Mouse (Mus musculus): ENCODE measurements at regions not wholly inside any gene's neighbourhood (a gene's known extent, or its start where the extent isn't known, plus 50 kb on each side); places are given as distances from the start of the nearest gene placed in this dataset.

GRCm38 (mm10) chr14:105841888-105842287 is 54.7 kb downstream of the Spry2 start:
- no peak for ATAC-seq (ENCODE audit: extremely low read depth, insufficient number of reproducible peaks, low FRiP score, poor library complexity, severe bottlenecking)

GRCm38 (mm10) chr14:105837533-105837932 is 59.1 kb downstream of the Spry2 start:
- ATAC-seq (ENCODE audit: extremely low read depth, insufficient number of reproducible peaks, low FRiP score, poor library complexity, severe bottlenecking): no peak

- ATAC-seq (ENCODE audit: extremely low read depth, insufficient number of reproducible peaks, low FRiP score, poor library complexity, severe bottlenecking): no peak
These were observed 65.9 kb downstream of the Spry2 start for GRCm38 (mm10) chr14:105830701-105831100.

DNA sequence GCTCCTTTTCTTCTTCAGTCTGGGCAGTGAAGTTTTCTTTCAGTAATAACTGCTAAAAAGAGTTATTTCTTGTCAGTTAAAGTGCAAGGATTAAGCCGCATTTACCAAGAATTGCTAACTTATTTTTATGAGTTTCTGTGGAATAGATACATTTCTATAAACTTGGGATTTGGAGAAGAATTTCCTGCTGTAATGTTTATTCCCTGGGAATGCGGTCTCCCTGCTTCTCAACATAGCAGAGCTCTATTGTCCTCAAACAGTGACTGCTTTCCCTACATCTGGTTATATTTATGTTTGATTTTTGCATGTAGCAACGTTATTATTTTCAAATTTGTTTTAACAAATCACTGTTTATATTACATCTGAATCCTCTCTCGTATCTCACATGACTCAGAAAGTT is 66.3 kb downstream of the Spry2 start:
- ATAC-seq (ENCODE audit: extremely low read depth, insufficient number of reproducible peaks, low FRiP score, poor library complexity, severe bottlenecking): no peak

GRCm38 (mm10) chr14:105823129-105823528 is 73.5 kb downstream of the Spry2 start:
- ATAC-seq (ENCODE audit: extremely low read depth, insufficient number of reproducible peaks, low FRiP score, poor library complexity, severe bottlenecking): no peak

- ATAC-seq (ENCODE audit: extremely low read depth, insufficient number of reproducible peaks, low FRiP score, poor library complexity, severe bottlenecking): no peak
These were observed 74.0 kb downstream of the Spry2 start for GRCm38 (mm10) chr14:105822653-105823052.

DNA sequence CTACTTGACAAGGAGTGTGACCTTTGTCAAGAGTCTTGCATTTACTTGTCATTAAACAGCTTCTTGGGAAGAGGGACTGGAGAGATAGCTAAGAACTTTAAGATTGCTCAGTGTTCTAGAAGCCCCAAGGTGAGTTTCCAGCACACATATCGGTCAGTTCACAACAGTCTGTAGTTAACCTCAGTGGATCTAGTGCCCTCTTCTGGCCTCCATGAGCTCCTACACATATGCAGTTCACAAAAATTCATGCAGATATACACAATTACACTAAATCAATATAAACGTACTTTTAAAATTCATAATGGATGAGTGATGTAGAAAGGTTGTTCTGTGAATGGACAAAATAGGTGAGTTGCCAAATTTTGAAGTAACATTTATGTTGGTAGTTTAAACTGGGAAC is 77.1 kb downstream of the Spry2 start:
- ATAC-seq (ENCODE audit: extremely low read depth, insufficient number of reproducible peaks, low FRiP score, poor library complexity, severe bottlenecking): no peak

DNA sequence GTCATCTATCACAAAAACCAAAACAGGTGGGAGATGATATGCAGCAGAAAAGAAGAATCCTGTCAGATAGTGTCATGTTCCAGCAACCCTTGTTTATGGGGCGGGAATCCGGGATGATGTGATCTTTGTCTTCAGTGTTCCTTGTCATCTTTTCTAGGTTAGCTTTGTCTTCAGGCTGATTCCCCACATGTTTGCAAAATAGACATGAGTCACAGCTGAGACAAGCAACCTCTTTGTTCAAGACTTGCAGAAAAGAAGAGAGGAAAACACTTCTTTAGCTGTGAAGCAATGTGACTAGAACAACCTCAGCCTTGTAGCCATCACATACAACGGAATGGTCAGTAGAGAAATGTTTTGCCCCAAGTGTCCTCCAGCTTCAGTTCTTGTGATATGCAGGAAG is 77.8 kb downstream of the Spry2 start:
- ATAC-seq (ENCODE audit: extremely low read depth, insufficient number of reproducible peaks, low FRiP score, poor library complexity, severe bottlenecking): no peak

GRCm38 (mm10) chr14:105817481-105817880 is 79.1 kb downstream of the Spry2 start:
- ATAC-seq (ENCODE audit: extremely low read depth, insufficient number of reproducible peaks, low FRiP score, poor library complexity, severe bottlenecking): no peak

DNA sequence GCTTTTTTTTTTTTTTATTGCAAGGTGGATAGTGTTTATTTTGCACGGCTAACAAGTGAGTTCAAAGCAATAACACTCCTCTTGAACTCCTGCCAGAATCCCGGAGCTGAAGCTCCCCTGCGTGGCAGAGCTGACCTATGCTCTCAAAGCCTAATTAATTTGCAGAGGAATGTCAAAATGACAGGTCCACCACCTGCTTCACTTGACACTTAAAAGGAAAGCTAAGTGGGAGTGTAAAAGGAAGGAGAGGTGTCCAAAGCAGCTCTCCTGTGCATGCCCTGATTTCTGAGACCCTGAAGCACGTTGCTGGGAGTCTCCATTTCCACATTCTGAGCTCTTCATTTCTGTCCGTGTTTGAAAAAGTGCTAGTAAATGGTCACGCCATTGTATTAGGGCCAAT is 80.8 kb downstream of the Spry2 start:
- ATAC-seq (ENCODE audit: extremely low read depth, insufficient number of reproducible peaks, low FRiP score, poor library complexity, severe bottlenecking): no peak

- ATAC-seq (ENCODE audit: extremely low read depth, insufficient number of reproducible peaks, low FRiP score, poor library complexity, severe bottlenecking): no peak
These were observed 81.3 kb downstream of the Spry2 start for GRCm38 (mm10) chr14:105815281-105815680.

- no peak for ATAC-seq (ENCODE audit: extremely low read depth, insufficient number of reproducible peaks, low FRiP score, poor library complexity, severe bottlenecking)
These were observed 83.0 kb downstream of the Spry2 start for GRCm38 (mm10) chr14:105813661-105814060.

DNA sequence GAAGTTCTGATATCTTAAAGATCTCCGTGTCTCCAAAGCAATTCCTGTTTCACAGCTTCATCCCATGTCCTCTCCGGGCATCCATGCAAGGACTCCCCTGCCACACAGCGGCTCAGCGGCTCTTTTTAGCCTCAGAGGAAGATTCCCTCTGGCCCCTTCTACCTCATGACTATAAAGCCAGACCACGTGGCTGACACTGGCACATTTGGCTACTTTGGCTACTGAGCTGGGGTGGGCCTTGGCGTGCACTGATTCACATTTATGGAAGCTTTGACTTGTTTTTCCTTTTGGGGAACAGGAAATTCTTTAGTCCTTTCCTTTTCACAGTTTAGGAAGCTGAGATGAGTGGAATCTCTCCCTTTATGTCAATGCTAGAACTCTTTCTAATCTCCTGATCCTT is 83.5 kb downstream of the Spry2 start:
- no peak for ATAC-seq (ENCODE audit: extremely low read depth, insufficient number of reproducible peaks, low FRiP score, poor library complexity, severe bottlenecking)

DNA sequence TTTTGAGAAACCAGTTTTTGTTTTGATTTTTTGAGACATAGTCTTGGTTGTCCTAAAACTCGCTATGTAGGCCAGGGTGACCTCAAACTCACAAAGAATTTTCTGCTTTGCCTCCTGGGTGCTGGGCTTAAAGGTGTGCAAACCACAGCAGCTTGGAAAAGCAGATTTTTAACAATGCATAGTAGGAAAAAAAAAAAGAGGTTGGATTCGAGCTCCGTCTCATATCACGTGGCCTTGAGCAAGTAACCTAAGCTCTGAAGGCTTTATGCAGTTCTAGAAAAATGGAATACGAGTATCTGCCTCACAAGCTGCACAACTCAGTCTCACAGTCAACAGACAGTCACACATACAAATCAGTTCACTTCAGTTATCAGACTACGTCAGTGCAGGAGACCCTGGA is 90.9 kb downstream of the Spry2 start:
- no peak for ATAC-seq (ENCODE audit: extremely low read depth, insufficient number of reproducible peaks, low FRiP score, poor library complexity, severe bottlenecking)

DNA sequence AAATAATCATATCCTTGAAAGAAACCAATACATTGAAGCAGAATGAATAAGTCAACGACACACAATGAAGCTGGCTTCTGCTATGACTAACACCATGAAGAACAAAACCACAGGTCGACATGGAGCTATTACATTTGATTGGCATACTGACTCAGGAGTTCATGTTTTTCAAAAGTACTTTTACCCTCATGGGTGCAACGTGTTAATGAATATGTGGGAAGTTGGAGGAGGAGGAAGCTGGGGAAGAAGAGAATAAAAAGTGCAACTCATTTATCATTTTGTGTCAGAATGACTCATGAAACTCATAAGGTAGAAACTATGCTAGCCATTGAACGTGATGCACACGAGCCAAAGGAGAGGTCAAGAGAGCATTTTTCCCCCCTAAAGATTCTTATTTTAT is 91.3 kb downstream of the Spry2 start:
- ATAC-seq (ENCODE audit: extremely low read depth, insufficient number of reproducible peaks, low FRiP score, poor library complexity, severe bottlenecking): no peak

DNA sequence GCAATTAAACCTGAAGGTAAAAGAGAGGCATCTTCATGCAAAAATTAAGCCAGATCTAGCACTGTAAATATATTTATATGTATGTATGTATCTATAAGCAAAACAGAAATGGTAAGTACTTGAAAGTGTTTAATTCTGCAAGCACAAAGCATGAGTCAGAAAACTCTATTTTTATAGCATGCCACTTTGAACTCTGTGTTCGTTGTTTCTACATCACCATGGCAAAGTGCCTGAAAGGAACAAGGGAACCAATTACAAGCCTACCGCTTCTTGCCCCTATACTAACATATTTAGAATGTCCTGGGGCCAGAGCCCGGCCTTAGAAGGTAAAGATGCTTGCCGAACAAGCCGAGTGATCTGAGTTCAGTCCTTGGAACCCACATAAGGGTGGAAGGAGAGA is 91.9 kb downstream of the Spry2 start:
- no peak for ATAC-seq (ENCODE audit: extremely low read depth, insufficient number of reproducible peaks, low FRiP score, poor library complexity, severe bottlenecking)

DNA sequence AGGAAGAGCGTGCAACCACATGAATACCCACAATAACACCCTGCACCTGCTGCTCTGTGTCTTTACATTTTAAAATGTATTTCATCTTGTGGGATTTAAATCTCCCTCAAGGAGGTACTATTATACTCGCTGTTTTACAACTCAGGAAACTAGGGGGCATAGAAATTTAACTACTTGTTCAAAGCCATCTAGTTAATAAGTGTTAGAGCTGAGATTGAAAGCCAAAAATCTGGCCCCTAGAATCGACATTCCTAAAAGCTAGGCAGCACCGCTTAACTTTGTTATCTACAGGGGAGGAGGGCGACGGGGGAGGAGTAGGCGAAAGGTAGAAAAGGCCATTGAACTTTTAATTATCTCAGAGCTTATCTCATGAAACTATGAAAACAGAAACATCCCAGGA is 93.3 kb downstream of the Spry2 start:
- no peak for ATAC-seq (ENCODE audit: extremely low read depth, insufficient number of reproducible peaks, low FRiP score, poor library complexity, severe bottlenecking)

DNA sequence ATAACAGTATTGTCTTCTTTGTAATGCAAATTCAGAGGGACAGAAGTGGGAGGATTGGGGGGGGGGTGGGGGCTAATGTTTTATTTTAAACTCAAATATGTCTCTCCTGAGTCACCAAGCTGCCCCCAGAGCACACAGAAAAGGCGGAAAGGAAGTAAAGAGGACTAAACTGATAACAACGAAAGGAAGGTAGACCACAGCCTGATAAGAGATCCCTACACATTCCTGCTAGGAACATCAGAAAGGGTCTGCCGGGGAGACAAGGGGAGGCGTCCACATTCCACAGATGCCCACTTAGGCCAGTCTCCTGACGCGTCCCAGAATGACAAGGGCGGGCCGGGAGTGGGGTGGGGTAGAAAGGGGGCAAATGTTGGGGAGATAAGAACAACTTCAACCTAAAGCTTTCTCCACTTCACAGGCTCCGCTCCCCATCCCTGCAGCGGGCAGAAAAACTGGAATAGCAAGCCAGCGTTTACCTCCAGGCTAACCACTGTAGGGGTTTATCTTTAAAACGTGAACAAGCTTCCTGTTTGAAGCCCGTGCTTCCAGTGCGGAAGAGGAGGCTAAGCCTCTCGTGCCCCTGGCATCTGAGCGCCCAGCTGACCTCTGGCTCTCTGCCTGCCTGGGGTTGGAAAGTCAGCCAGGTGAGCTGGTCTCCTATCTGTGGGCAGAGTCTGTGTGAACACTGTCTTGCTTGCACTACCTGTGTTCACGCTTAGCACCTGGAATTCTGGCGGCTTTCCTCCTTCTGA is 93.9 kb downstream of the Spry2 start:
- ATAC-seq (ENCODE audit: extremely low read depth, insufficient number of reproducible peaks, low FRiP score, poor library complexity, severe bottlenecking): no peak

GRCm38 (mm10) chr14:105800142-105800925 is 96.3 kb downstream of the Spry2 start:
- no peak for ATAC-seq (ENCODE audit: extremely low read depth, insufficient number of reproducible peaks, low FRiP score, poor library complexity, severe bottlenecking)

DNA sequence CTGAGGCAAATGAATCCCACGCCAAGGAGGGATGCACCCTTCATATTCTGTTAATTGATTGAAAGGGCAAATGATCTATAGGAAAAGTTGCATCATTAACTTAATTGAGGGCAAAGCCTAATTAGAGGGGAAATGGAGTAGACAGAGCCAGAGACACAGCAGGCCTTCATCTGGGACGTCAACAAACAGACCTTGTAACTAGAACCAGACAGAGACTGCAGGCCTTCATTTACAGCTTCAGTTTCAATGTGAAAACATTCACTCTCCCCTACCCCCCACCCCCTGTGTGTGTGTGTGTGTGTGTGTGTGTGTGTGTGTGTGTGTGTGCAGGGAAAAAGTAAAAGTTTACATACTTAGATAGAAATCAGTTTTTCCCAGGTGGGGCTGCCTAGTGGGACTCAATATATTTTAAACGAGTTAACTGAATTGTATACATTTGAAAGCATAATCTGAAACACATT is 97.2 kb downstream of the Spry2 start:
- ATAC-seq (ENCODE audit: extremely low read depth, insufficient number of reproducible peaks, low FRiP score, poor library complexity, severe bottlenecking): no peak
